15 mouse cellular contexts compared by ENCODE assay signal in the genomic region with DNA sequence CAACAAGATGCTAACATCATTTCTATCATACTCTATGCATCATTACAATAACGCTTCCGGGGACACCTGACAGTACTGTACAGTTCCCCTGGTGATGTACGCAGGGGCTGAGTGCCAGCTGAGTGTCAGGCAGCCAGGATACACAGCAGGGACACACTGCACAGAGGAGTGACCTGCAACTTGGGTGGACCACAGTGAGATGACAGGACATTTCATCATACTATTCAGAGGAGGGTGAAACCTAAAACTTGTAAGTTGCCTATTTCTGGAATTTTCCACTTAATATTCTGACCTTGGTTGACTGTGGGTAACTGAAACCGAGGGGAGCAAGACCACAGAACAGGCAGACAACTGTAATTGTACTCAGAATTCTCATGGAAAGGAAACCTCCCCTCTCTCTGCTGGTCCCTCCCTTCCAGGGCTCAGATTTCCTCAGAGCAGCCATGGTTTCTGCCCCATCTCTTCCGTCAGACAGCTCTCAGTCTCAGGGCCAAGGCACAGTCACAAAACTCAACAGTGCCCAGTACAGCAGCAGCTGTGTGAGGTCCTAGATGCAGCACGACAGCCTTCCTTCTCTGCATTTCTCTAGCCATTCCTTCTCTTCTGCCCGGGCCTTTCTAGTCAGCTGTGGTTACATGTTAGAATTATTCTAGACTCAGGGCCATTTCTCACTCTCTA. TPM values are rescaled to one million over a fixed set of nuclear protein-coding genes. Genes with fewer than 3 reads are reported as not detected.
A peak's percentile ranks its signal among the peaks of the same experiment; 100 is the strongest.
DNase-seq lines count a peak whose midpoint lies in the region; ATAC-seq and TF ChIP-seq lines count a peak whose summit lies in the region.
"Had no signal": no experiment of that assay in that cellular context is flagged by ENCODE, and none has a peak within 500 bp of the region (broad histone marks: within the 10 kb centered on the region; RNA-seq: fewer than 3 reads in every experiment).

No protein-coding gene starts in this region.

- TF ChIP-seq CTCF in kidney, adult 2 months (conservative IDR thresholded peaks at IDR 0.05; ENCODE audit: insufficient read depth, insufficient read length, low read depth, low read length), result no peak
- TF ChIP-seq CTCF in CH12.LX (conservative IDR thresholded peaks at IDR 0.05 in 1 of 2, IDR thresholded peaks at IDR 0.05 in 1 of 2; ENCODE audit: low read depth in 2 of 2, low read length in 2 of 2), result no peak

- dilution Hi-C loops in CH12.LX (cut with MboI; ENCODE audit: extremely low pct_ligation_motif_present, extremely low pct_unique_long_range_greater_than_20kb, low sequenced_read_pairs), result no loop called here

- H3K4me1 ChIP-seq in kidney, embryonic 15.5 days, result peaks cover 16% of the 10 kb centered on the region
- no peaks in the 10 kb centered on the region; the same call in 1 of the 2 replicates for H3K4me1 ChIP-seq in kidney, adult 2 months (ENCODE audit: control insufficient read depth, insufficient read depth, low read length)
- peaks cover 10 to 17% of the 10 kb centered on the region in 2 experiments for H3K4me1 ChIP-seq in CH12.LX (ENCODE audit: control insufficient read depth in 1 of 2, insufficient read depth in 2 of 2)
- H3K4me1 ChIP-seq in embryonic facial prominence, embryonic 12.5 days, result peaks cover 15% of the 10 kb centered on the region
- peaks cover 21% of the 10 kb centered on the region for H3K4me1 ChIP-seq in liver, embryonic 12.5 days
- H3K4me1 ChIP-seq in forebrain, embryonic 15.5 days, result no peaks in the 10 kb centered on the region
- H3K4me1 ChIP-seq: forebrain, embryonic 12.5 days; neural tube, embryonic 13.5 days had no signal

- H3K27me3 ChIP-seq in kidney, embryonic 15.5 days, result no peaks in the 10 kb centered on the region
- H3K27me3 ChIP-seq in kidney, adult 2 months (replicated peaks; ENCODE audit: control insufficient read depth, insufficient read depth, low read length), result no peaks in the 10 kb centered on the region
- no peaks in the 10 kb centered on the region for H3K27me3 ChIP-seq in CH12.LX (replicated peaks)
- H3K27me3 ChIP-seq in embryonic facial prominence, embryonic 12.5 days, result no peaks in the 10 kb centered on the region
- H3K27me3 ChIP-seq in liver, embryonic 12.5 days (replicated peaks), result no peaks in the 10 kb centered on the region
- H3K27me3 ChIP-seq in forebrain, embryonic 15.5 days, result no peaks in the 10 kb centered on the region
- H3K27me3 ChIP-seq: forebrain, embryonic 12.5 days; neural tube, embryonic 13.5 days had no signal

- H3K27ac ChIP-seq in kidney, embryonic 15.5 days, result peak overlapping the region; percentile 64
- no peak overlapping the region for H3K27ac ChIP-seq in kidney, adult 2 months (ENCODE audit: insufficient read depth, low read depth, low read length)
- peak overlapping the region; percentile 19; the same call in 1 of the 2 replicates for H3K27ac ChIP-seq in CH12.LX (ENCODE audit: insufficient read depth, low read depth)
- peak overlapping the region; percentile 78 for H3K27ac ChIP-seq in embryonic facial prominence, embryonic 12.5 days
- 0 out of 2 replicates have a peak overlapping the region, but pooled peaks have one; percentile 37 for H3K27ac ChIP-seq in liver, embryonic 12.5 days
- no peak overlapping the region for H3K27ac ChIP-seq in forebrain, embryonic 15.5 days (replicated peaks)
- H3K27ac ChIP-seq: forebrain, embryonic 12.5 days; neural tube, embryonic 13.5 days had no signal

- TF ChIP-seq RAD21 in CH12.LX (IDR thresholded peaks at IDR 0.05; ENCODE audit: low read depth, low read length), result no peak

- no peak overlapping the region for H3K9ac ChIP-seq in kidney, embryonic 15.5 days
- no peak overlapping the region for H3K9ac ChIP-seq in CH12.LX (ENCODE audit: insufficient read depth, low read depth)
- no peak overlapping the region for H3K9ac ChIP-seq in embryonic facial prominence, embryonic 12.5 days
- no peak overlapping the region for H3K9ac ChIP-seq in liver, embryonic 12.5 days
- no peak overlapping the region for H3K9ac ChIP-seq in forebrain, embryonic 15.5 days (replicated peaks)
- H3K9ac ChIP-seq: forebrain, embryonic 12.5 days; neural tube, embryonic 13.5 days had no signal

- H3K36me3 ChIP-seq in kidney, embryonic 15.5 days, result peaks cover 8% of the 10 kb centered on the region
- no peaks in the 10 kb centered on the region; the same call in 1 of the 2 replicates for H3K36me3 ChIP-seq in kidney, adult 2 months (ENCODE audit: control insufficient read depth, insufficient read depth, low read length)
- peaks cover 20 to 47% of the 10 kb centered on the region in 2 experiments for H3K36me3 ChIP-seq in CH12.LX (replicated peaks in 1 of 2; ENCODE audit: control insufficient read depth in 1 of 2, insufficient read depth in 1 of 2, low read length in 1 of 2)
- H3K36me3 ChIP-seq in embryonic facial prominence, embryonic 12.5 days, result no peaks in the 10 kb centered on the region; the same call in 1 of the 2 replicates
- peaks cover 11% of the 10 kb centered on the region for H3K36me3 ChIP-seq in liver, embryonic 12.5 days
- no peaks in the 10 kb centered on the region for H3K36me3 ChIP-seq in forebrain, embryonic 15.5 days

- H3K4me3 ChIP-seq in kidney, embryonic 15.5 days (replicated peaks), result no peak overlapping the region
- H3K4me3 ChIP-seq in kidney, adult 2 months (ENCODE audit: insufficient read depth, low read depth, low read length), result no peak overlapping the region
- H3K4me3 ChIP-seq in CH12.LX (replicated peaks in 1 of 3; ENCODE audit: low read depth in 2 of 3, low read length in 2 of 3, poor library complexity in 1 of 3), result no peak overlapping the region
- no peak overlapping the region for H3K4me3 ChIP-seq in embryonic facial prominence, embryonic 12.5 days
- no peak overlapping the region for H3K4me3 ChIP-seq in liver, embryonic 12.5 days
- H3K4me3 ChIP-seq in forebrain, embryonic 15.5 days, result no peak overlapping the region
- H3K4me3 ChIP-seq: forebrain, embryonic 12.5 days; neural tube, embryonic 13.5 days had no signal

- H3K9me3 ChIP-seq in kidney, embryonic 15.5 days (replicated peaks), result no peaks in the 10 kb centered on the region
- no peaks in the 10 kb centered on the region for H3K9me3 ChIP-seq in CH12.LX (replicated peaks; ENCODE audit: low read length)
- no peaks in the 10 kb centered on the region for H3K9me3 ChIP-seq in embryonic facial prominence, embryonic 12.5 days
- H3K9me3 ChIP-seq in liver, embryonic 12.5 days (replicated peaks), result no peaks in the 10 kb centered on the region
- H3K9me3 ChIP-seq in forebrain, embryonic 15.5 days, result no peaks in the 10 kb centered on the region
- H3K9me3 ChIP-seq: forebrain, embryonic 12.5 days; G1E; neural tube, embryonic 13.5 days had no signal

- in situ Hi-C loops in CH12.LX (cut with MboI; ENCODE audit: low pct_ligation_motif_present, low pct_unique_long_range_greater_than_20kb, low sequenced_read_pairs), result no loop called here

- no peak overlapping the region for H3K4me2 ChIP-seq in kidney, embryonic 15.5 days
- H3K4me2 ChIP-seq in CH12.LX (ENCODE audit: insufficient read depth, low read depth, poor library complexity, severe bottlenecking), result no peak overlapping the region
- peak overlapping the region; percentile 11; the same call in 1 of the 2 replicates for H3K4me2 ChIP-seq in embryonic facial prominence, embryonic 12.5 days (replicated peaks)
- no peak overlapping the region for H3K4me2 ChIP-seq in liver, embryonic 12.5 days
- no peak overlapping the region for H3K4me2 ChIP-seq in forebrain, embryonic 15.5 days (replicated peaks)
- H3K4me2 ChIP-seq: forebrain, embryonic 12.5 days; neural tube, embryonic 13.5 days had no signal

- DNase-seq in kidney, adult 2 months, result no peak
- no peak for DNase-seq in CH12.LX (ENCODE audit: extremely low read depth)
- no peak for DNase-seq in yolk sac, embryonic 10.5 days (ENCODE audit: low spot score)
- no peak for DNase-seq in cerebellum, adult 9-10 months
- DNase-seq: adrenal gland, postnatal 14 days; cerebellum, adult 18-20 months; right cerebral cortex, postnatal 25 days had no signal

- WGBS in kidney, embryonic 15.5 days, result 39% methylated on average over 7 of the region's 7 CpGs
- 49% methylated on average over 7 of the region's 7 CpGs for WGBS in kidney, adult 2 months
- WGBS in embryonic facial prominence, embryonic 12.5 days, result 53% methylated on average over 7 of the region's 7 CpGs
- 60% methylated on average over 7 of the region's 7 CpGs for WGBS in liver, embryonic 12.5 days (ENCODE audit: insufficient replicate concordance)
- WGBS in forebrain, embryonic 15.5 days, result 76% methylated on average over 7 of the region's 7 CpGs

- TF ChIP-seq POLR2A in kidney, adult 2 months (IDR thresholded peaks at IDR 0.05; ENCODE audit: low read depth, low read length), result no peak
- no peak for TF ChIP-seq POLR2A in CH12.LX (IDR thresholded peaks at IDR 0.05; ENCODE audit: low read depth, low read length)

- no peaks in the 10 kb centered on the region for H3K79me2 ChIP-seq in CH12.LX (replicated peaks; ENCODE audit: control insufficient read depth, extremely low read depth, insufficient read depth, poor library complexity, severe bottlenecking)

- peak; percentile 75 for ATAC-seq in kidney, embryonic 15.5 days (replicated peaks; ENCODE audit: low FRiP score)
- ATAC-seq in embryonic facial prominence, embryonic 12.5 days (ENCODE audit: insufficient number of reproducible peaks, insufficient read depth, low FRiP score, low TSS enrichment), result 0 out of 2 replicates have a peak, but pooled peaks have one; percentile 22
- no peak for ATAC-seq in liver, embryonic 12.5 days
- no peak for ATAC-seq in forebrain, embryonic 15.5 days (replicated peaks)
- ATAC-seq: intestine, postnatal 0 days had no signal

- TF ChIP-seq EP300 in CH12.LX (IDR thresholded peaks at IDR 0.05; ENCODE audit: low read length), result no peak

RNA-seq across cellular contexts. Expression of gene Mlh3, which starts 14.2 kb away (rescaled TPM):
- polyA plus RNA-seq in kidney, embryonic 15.5 days (2015; fragmentation: Nextera tagmentation; extraction: Ambion mirVana), result 8.7 and 9.6 TPM in 2 replicates
- polyA plus RNA-seq in kidney, adult 2 months (2012; rRNA removed), result 8.1 and 9.6 TPM in 2 replicates
- total RNA-seq in CH12.LX (2012; rRNA removed), result 6.1 and 7.8 TPM in 2 replicates
- total RNA-seq in CH12.LX (2014; rRNA removed), result 8.2 and 9.8 TPM in 2 replicates
- polyA plus RNA-seq in CH12.LX (2012; ENCODE audit: insufficient read length, low read depth), result 6.7 and 8.3 TPM in 2 replicates
- polyA plus RNA-seq in embryonic facial prominence, embryonic 12.5 days (2016; fragmentation: Nextera tagmentation; extraction: Ambion mirVana), result 10.1 and 11.0 TPM in 2 replicates
- 4.0 and 4.4 TPM in 2 replicates for polyA plus RNA-seq in liver, embryonic 12.5 days (2016; fragmentation: Nextera tagmentation; extraction: Ambion mirVana)
- 10.3 and 10.7 TPM in 2 replicates for polyA plus RNA-seq in forebrain, embryonic 15.5 days (2015; fragmentation: Nextera tagmentation; extraction: Ambion mirVana)

RNA-seq across cellular contexts. Expression of gene Acyp1, which starts 32.0 kb away (rescaled TPM):
- polyA plus RNA-seq in kidney, embryonic 15.5 days (2015; fragmentation: Nextera tagmentation; extraction: Ambion mirVana), result 59.5 and 65.4 TPM in 2 replicates
- 9.6 and 19.1 TPM in 2 replicates for polyA plus RNA-seq in kidney, adult 2 months (2012; rRNA removed)
- total RNA-seq in CH12.LX (2012; rRNA removed) (22.7 and 27.5 TPM in 2 replicates), CH12.LX (2014; rRNA removed) (34.0 and 37.2 TPM in 2 replicates)
- 10.7 and 15.3 TPM in 2 replicates for polyA plus RNA-seq in CH12.LX (2012; ENCODE audit: insufficient read length, low read depth)
- polyA plus RNA-seq in embryonic facial prominence, embryonic 12.5 days (2016; fragmentation: Nextera tagmentation; extraction: Ambion mirVana), result 43.8 and 45.1 TPM in 2 replicates
- polyA plus RNA-seq in liver, embryonic 12.5 days (2016; fragmentation: Nextera tagmentation; extraction: Ambion mirVana), result 76.1 and 78.7 TPM in 2 replicates
- polyA plus RNA-seq in forebrain, embryonic 15.5 days (2015; fragmentation: Nextera tagmentation; extraction: Ambion mirVana), result 56.4 TPM in 2 replicates

RNA-seq across cellular contexts. Expression of gene Zc2hc1c, which starts 32.2 kb away (rescaled TPM):
- 2.8 and 3.4 TPM in 2 replicates for polyA plus RNA-seq in kidney, embryonic 15.5 days (2015; fragmentation: Nextera tagmentation; extraction: Ambion mirVana)
- 2.8 and 3.2 TPM in 2 replicates for polyA plus RNA-seq in kidney, adult 2 months (2012; rRNA removed)
- total RNA-seq in CH12.LX (2012; rRNA removed) (0.08 and 0.13 TPM in 2 replicates), CH12.LX (2014; rRNA removed) (not detected in 2 replicates)
- polyA plus RNA-seq in CH12.LX (2012; ENCODE audit: insufficient read length, low read depth), result 0.13 and 0.19 TPM in 2 replicates
- 0.78 and 1.1 TPM in 2 replicates for polyA plus RNA-seq in embryonic facial prominence, embryonic 12.5 days (2016; fragmentation: Nextera tagmentation; extraction: Ambion mirVana)
- 0.12 and 0.14 TPM in 2 replicates for polyA plus RNA-seq in liver, embryonic 12.5 days (2016; fragmentation: Nextera tagmentation; extraction: Ambion mirVana)
- polyA plus RNA-seq in forebrain, embryonic 15.5 days (2015; fragmentation: Nextera tagmentation; extraction: Ambion mirVana), result 1.1 TPM in 2 replicates

RNA-seq across cellular contexts. Expression of gene Eif2b2, which starts 36.9 kb away (rescaled TPM):
- 98.7 and 105 TPM in 2 replicates for polyA plus RNA-seq in kidney, embryonic 15.5 days (2015; fragmentation: Nextera tagmentation; extraction: Ambion mirVana)
- polyA plus RNA-seq in kidney, adult 2 months (2012; rRNA removed), result 101 and 112 TPM in 2 replicates
- total RNA-seq in CH12.LX (2012; rRNA removed) (123 and 138 TPM in 2 replicates), CH12.LX (2014; rRNA removed) (83.6 and 94.9 TPM in 2 replicates)
- 143 and 180 TPM in 2 replicates for polyA plus RNA-seq in CH12.LX (2012; ENCODE audit: insufficient read length, low read depth)
- 79.0 and 88.2 TPM in 2 replicates for polyA plus RNA-seq in embryonic facial prominence, embryonic 12.5 days (2016; fragmentation: Nextera tagmentation; extraction: Ambion mirVana)
- polyA plus RNA-seq in liver, embryonic 12.5 days (2016; fragmentation: Nextera tagmentation; extraction: Ambion mirVana), result 53.4 and 60.9 TPM in 2 replicates
- polyA plus RNA-seq in forebrain, embryonic 15.5 days (2015; fragmentation: Nextera tagmentation; extraction: Ambion mirVana), result 81.9 and 84.3 TPM in 2 replicates

Comparison
In these comparisons a context has a peak if more than half of its experiments do, and no peak if none do; other contexts are left out.
1. H3K27ac ChIP-seq: peak in kidney, embryonic 15.5 days (single experiment), CH12.LX (single experiment), embryonic facial prominence, embryonic 12.5 days (single experiment) and liver, embryonic 12.5 days (single experiment); none in kidney, adult 2 months (single experiment) and forebrain, embryonic 15.5 days (single experiment).
2. ATAC-seq: peak in kidney, embryonic 15.5 days (single experiment) and embryonic facial prominence, embryonic 12.5 days (single experiment); none in liver, embryonic 12.5 days (single experiment) and forebrain, embryonic 15.5 days (single experiment).